Mouse (Mus musculus) MEL-GATA-1-ER (cell line): ENCODE measurements around the gene Iqgap2.

ENCODE experiments used
- DNase-seq: peaks from one replicate; pipeline ENCODE4 v3.0.0-alpha.2; 2012; ENCODE audit warnings: low read depth; ENCODE audit errors: extremely low read depth

Gene Iqgap2

DNA sequence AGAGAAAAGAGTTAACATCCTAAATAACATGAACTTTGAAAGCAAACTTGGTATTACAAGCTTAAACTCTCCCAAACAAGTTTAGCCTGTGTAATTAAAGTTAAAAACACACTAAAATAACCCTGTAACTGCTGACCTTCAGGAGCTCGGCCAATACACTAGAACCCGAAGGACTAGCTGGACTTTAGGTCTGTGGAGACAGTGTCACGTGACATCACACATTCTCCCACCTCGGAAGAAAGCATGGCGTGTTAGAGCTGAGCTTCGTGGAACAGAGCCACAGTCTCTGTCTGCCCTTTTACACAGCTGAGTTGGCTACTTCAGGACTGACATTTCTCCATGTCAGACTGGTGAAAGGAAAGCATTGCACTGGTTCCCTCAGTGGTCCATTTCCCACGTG lies 4.3 kb downstream of the Iqgap2 start:
- DNase-seq: no peak

DNA sequence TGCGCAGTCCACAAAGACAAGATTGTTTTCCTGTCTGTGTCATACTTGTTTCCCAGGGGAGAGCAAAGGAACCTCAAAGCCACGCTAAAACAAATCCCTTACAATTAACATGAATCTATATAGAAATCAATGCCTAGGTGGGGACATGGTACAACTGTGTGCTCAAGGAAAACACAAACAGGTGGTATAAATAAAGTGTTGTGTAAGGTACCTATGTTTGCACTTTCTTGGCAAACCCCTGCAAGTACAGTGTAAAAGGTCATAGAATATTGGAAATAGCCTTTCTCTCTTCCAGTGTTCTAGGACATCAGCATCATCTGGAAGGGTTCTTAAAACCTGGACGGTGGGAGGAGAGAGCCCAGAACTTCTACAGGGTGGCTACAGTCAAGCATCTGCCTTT lies 7.3 kb downstream of the Iqgap2 start:
- no peak for DNase-seq

DNA sequence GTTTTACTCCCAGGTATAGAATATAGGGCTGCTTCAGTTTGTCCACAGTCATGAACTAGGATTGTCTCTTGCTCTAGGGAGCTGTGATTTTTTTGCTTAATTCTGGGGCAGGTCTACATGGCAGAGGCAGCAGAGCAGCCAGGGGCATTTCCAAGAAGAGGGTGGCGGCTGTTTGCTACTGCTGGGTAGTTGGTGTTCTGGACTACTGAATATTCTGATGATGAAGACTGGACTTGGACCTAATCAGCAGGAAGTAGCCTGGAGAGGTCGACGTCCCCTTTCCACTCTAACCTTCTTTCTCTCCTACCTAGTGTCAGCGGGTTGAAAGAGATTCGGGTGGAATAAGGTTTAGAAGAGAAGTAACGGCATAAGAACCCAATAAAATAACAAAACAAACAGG lies 9.7 kb downstream of the Iqgap2 start:
- no peak for DNase-seq

DNA sequence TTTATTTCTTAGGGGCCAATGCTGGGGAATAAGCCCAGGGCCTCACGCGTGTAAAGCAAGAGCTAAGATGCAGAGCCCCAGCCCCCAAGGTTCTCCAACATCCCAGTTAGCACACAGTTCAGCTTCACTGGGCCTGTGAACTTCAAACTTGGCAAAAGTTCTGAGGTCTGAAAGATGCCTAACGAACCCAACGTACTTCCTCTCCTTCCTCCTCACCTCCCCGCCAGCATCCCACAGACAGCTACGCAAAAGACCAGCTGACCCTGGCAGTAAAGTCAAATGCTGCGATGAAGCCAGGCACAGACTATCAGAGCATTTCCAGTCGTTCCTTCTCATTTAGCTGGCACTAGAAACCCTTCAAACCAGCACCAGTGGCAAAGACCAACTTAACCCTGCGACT lies 10.3 kb downstream of the Iqgap2 start:
- DNase-seq: no peak

DNA sequence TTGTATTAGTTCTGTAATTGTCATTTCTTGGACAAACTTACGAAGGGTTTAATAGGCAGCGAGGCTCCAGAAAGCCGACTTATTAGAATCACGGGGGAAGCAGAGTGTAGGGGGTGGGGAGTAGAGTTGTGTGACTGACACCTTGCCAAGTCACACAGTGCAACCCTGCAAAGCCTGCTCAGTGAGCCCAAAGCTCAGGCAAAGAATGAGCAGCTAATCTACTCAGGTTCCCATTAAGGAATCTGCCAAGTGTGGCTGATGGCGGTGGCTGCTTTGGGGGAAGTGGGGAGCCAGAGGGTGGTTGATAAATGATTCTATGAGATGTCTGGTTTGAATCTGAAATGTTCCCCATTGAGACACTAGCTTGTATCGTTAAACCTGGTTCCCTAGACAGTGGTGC lies 11.1 kb downstream of the Iqgap2 start:
- no peak for DNase-seq

DNA sequence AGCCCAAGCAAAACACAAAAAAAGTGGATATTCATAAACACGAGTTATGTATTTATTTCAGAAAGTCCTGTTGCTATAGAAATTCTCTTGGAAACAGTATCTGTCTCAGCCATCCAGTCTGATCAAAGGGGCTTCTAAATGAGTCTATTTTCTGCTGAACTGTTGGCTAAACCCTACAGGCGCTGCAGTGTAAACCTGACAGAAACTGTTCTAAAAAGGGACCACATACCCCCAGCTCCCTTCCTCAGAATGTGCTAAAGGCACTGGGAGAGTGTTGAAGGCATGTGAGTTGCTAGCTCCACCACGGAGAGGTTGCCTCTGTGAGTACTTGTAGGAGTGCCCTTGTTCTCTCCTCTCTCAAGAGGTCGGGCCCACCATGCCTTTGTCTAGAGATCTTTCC lies 19.7 kb downstream of the Iqgap2 start:
- no peak for DNase-seq

DNA sequence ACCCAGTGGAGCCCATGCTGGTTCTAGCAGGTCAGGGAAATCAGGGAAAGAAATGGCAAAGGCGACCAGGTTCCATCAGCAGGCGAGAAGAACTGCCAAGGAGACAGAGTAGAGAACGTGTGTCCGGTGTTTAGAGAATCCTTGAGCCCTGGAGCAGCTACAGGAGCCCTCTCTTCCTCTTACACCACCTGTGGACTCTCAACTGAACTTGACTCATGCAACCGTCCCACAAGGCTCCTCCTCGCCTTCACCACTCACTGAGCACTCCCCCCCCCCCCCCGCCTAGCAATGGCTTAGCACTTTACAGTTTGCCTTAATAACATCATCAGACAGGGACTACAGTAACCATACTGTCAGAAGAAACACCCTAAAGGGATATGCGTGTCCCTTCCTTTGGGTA lies 21.1 kb downstream of the Iqgap2 start:
- DNase-seq: no peak

DNA sequence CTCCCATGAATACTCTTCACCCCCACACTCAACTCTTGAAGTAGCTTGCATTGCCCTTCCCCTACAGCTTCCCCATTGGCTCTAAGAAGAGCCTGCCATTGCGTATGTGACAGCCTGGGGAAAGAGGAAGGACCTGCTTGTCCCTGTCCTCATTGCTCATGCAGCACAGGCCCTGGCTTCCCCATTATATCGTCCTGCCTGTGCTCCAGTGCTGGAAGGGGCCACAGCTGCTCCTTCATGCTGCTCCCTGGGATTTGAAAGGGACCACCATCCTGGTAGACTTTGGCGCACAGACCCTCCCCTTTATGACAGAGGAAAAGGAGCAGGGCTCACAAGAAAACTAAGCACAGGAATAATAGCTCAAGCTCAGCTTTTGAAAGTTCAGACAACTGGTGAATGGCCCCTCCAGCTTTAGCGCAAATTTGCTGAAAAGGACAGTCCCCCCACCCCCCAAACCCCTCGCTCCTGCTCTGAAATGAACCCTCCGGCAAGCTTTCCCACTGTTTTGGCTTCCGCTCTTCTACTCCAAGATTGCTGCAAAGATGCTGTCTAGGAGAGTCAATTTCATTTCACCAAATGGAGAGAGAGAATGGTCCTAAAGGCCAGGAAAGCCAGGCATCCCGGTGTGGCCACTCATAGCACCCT lies 22.7 kb downstream of the Iqgap2 start:
- peak; percentile 19 for DNase-seq

DNA sequence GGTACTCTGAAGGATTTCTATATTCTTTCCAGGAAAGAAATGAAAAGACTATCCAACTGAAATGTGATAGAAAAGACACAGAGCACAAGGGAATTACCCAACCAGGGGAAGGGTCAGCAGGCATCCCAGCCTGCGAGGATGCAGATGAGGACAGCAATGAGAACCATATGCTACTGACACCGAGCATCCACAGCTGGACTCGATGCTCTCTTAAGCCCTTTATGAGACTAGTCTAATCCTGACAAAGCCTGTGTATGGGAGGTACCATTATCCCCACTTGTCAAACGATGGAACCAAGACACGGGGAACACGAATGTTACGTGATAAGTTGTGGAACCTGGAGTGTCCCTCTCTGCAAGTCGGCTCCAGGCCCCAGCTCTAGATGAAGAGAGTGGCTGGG lies 29.5 kb downstream of the Iqgap2 start:
- DNase-seq: no peak

DNA sequence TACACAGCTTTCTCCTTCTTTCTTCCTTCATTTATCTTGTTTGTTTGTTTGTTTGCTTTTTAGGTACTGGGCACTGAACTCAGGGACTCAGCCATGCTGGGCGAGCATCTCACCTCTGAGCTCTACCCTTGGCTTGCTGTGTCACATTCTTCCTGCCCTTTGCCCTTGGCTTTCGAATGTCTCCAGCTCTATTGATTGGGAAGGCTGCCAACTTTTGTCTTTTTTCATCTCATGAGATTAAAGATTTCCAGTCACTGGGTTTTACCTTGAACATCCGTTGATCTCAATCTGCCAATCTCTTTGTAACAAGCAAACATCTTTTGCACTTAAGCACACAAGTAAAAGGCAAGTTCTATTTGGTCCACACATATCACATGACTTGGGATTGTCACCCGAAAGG lies 32.5 kb downstream of the Iqgap2 start:
- DNase-seq: no peak

DNA sequence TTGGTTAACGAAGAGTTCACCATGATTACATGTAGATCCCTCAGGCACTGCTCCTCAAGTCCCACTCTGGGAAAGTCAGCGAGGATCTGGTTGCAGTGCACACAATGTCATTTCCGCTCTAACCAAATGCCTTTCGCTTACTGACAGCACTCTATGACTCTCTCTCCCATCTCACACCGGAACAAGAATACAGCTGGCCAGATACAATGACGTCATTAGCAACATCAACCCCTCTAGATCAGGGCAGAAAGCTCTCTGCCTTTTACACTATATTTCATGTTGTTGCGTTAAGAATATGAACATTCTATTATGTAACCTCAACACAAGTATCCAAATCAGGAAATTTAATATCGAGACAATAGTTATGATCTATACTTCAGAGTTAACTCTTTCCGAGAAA lies 32.9 kb downstream of the Iqgap2 start:
- DNase-seq: no peak

DNA sequence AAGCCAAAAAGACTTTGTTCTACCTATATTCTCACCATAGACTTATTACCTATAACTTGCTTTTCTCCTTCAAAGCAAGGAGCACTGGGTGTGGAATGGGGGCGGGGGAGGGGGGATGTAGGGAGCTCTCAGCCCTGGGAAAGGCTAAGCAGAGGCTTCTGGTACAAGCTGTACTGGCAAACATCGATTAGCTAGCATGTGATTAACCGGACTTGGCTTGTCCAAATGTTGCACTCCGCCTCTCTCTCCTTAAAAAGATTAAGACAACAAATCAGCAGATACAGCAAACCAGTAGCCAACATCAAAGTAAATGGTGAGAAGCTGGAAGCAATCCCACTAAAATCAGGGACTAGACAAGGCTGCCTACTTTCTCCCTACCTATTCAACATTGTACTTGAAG lies 36.2 kb downstream of the Iqgap2 start:
- DNase-seq: no peak

DNA sequence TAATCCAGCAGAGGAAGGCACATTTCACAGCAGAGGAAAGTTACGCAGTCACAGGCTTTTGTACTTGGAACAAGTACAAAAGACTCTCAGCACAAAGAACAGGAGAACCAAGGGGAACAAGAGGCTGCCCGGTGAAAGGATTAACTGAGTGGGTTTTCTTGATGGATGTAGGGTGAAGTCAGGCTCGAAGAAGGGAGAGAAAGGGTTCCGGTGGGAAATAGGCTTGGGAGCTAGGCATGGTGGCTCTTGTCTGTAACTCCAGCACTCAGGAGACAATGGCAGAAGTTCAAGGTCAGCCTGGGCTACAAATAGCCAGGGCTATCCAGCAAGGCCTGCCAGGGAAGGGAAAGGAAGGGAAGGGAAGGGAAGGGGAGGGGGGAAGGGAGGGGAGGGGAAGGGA lies 40.1 kb downstream of the Iqgap2 start:
- DNase-seq: no peak

DNA sequence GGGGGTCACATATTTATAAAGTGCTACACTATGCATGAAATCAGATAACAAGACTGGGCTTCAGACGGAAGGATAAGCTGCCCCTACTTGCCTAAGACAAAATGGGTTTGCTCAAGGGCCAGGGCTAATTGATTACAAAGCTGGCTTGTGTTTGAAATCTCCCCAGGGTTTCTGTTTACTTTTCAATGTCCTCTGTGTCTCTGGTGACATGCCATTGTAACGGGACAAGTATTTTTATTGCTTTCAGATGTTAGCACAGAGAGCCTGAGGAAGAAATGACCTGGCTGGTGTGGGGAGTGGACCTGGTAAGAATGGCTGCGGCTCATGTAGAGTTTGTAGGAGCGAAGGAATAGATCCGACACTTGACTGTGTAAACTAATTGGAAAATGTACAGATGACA lies 41.3 kb downstream of the Iqgap2 start:
- no peak for DNase-seq

DNA sequence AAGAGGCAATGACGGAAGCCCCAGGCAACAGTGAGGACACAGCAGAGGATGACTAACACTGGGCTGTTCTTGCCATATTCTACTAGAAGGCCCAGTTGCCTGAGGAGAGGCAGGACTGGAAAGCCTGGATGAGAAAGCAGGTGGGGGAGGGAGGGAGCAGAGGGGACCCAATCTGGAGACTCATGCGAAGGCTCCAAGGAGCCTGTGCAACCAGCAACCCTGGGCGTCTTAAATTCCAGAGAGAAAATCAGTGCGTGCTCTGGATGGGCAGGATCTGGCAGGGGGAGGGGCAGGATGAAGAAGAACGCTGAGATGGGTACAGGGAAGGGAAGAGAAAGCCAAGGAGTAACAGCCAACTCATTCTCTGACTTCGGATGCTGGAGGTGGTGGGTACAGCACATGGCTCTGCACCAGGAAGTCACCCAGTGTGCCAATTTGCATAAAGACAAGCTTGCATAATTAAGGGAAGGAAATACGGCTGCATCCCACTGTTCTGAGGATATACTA lies 42.2 kb downstream of the Iqgap2 start:
- no peak for DNase-seq

DNA sequence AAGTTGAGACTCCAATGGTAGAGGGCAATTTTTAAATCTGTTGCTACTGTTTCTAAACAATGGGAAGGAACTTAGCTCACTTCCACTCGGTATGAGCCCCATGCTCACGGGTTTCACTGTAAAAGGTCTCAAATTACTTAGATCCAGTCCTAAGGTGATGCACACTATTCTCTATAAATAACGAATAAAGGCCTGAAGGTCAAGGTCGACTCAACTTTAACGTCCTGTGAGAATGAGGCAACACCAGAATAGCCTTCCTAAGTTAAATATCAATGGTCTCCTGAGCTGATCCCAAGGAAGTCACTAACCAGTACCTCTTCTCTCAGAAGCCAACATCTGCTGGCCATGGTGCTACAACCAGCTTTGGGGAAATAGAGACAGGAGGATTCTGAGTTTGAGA lies 45.4 kb downstream of the Iqgap2 start:
- no peak for DNase-seq

DNA sequence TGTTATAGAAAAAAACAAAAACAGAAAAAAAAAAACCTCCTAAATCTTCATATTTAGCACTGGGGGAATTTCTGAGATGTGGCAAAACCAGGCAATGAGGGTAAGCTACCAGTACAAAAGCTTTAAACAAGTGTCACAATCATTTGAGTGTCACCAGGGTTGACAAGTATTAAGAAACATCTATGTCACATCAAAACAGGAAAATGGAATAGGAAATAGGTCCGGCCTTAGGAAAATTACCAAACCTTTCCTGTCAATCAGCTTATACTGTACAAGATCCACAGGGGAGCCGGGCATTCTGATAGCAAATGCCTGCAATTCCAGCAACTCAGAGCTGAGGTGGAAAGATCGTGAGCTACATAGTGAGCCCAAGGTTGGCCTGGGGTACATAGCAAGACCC lies 46.8 kb downstream of the Iqgap2 start:
- DNase-seq: no peak

DNA sequence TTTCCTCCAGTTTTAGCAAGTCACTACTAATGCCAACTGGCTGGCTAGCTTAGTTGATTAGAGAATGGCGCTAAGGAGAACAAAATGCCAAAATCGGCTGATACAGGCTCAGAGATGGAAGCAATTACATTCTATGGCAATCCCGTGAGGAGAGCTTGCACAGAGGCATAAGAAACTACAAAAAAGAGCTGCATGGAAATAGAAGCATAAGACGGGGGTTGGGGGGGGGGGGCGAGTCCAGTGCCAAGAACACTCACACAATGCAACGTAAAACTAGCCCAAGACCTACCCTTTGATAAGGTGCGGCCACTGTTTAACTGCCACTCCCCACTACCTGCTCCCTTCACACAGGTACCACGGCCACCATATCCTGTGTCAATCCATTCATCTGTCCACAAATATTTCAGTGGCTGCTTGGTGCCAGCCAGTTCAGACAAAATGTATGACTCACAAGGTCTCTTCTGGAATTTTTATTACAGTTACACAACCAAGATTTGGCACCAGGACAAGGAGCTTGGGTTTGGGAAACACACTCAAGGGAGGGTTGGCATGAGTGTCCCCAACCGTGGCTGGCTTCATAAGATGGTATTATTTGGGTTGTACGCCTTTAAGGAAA lies 48.2 kb downstream of the Iqgap2 start:
- DNase-seq: no peak

DNA sequence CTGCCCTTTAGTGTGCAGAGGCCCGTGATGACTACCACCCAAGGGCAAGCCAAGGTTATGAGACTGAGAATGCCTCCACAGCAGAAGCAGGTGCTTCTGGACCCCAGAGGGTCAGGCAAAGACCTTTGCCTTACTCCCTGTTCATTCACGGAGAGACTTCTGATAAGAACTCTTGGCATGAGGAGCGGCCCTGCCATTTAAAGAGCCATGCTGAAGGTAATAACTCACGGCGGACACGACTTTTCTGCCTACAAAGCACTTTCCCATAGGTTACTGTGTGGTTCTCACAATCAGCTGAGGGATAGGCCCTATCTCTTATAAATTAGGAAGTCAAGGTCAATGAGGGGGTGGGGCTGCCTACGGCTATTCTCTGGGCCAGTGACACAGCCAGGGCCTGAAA lies 48.9 kb downstream of the Iqgap2 start:
- no peak for DNase-seq

DNA sequence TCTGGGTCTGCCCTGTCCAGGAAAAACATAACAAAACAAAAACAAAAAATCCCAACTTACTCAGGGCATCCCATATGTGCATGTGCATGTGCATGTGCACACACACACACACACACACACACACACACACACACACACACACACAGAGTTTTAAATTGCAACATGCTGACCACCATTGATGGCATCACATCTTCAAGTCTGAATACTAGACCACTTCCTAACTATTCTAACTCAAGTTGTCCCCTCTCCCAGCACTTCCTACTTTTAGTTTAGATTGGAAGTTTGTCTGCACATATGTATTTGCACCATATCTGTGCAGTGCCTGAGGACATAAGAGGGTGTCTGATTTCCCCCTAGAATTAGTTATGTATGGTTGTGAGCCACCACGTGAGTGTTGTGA lies 49.8 kb downstream of the Iqgap2 start:
- no peak for DNase-seq

DNA sequence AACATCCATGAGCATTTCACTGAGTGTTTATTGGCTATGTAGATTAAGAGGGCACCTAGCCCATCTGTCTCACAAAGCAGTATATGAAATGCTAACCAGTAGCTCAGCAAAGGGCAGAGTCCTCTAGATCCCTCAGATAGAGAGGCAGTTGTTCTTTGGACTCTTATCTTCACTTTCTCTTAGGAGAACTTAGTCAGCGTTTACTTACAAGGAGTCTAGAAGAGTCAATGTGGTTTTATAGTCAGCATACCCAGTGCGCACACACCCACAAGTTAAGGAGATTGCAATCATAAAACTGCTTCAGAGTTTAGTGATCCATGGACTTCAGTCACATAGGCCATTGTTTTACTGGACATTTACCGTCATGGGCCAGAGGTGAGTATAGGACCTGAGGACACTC lies 54.8 kb downstream of the Iqgap2 start:
- no peak for DNase-seq

DNA sequence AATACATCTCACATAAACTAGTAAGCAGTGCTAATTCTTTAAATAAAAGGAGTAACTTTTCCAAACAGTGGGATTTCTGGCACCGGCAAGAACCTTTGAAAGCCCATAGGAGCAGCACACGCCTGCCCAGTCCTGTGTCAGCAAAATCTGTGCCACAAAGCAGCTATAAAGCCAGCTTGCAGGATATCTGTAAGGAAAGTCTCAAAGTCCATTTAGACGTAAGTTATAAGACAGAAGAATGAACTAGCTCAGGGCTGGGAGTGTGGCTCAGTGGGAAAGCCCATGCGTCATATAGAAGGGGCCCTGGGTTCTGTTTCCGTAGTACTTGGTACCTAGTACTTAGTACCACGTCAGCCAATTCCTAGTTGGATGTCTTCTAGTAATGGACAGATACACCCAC lies 58.2 kb downstream of the Iqgap2 start:
- DNase-seq: no peak

DNA sequence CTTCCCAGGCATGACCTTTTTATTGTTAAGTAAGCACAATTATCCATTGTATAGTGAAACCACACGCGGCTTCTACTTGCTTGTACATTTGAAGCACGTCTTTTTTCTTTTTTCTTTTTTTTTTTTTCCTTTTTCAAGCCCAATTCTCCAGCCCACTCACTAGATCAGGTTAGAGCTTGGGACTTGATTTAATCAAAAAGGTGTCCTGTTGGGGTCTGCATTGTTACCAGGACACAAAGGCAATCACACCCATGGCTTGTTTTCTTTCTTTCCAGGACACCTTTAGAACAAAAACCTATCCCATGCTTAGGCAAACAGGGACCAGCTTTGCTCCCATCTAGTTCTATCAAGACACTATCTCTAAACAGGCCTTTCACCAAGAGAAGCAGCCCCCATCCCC lies 59.0 kb downstream of the Iqgap2 start:
- no peak for DNase-seq

DNA sequence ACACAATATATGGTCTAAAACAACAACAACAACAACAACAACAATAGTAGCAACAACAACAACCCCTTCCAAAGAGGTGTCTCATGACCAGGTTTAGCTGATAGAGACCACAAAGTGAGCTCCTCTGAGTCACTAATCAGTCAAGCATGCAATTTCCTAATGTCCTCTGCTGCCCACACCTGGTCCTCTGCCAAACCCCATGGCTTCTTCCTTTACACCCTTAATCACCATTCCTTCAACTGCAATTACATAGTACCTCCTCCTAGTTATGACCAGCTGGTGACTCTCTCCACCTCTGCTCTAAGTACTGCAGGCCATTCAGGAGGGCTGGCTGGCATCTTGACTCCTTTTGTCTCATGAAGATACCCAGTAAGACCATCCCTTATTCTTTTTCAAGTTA lies 60.0 kb downstream of the Iqgap2 start:
- no peak for DNase-seq
